Mouse (Mus musculus): Measurements from ENCODE around the gene Eaf1. TPM values are rescaled to one million over a fixed set of nuclear protein-coding genes. Genes with fewer than 3 reads are reported as not detected.
"Not testable (repeated sequence)": the region's sequence is repeated elsewhere in the genome, so short reads cannot be mapped to it uniquely, and the experiment has no call there.

Eaf1 gene
- polyA plus RNA-seq (2014; fragmentation: Nextera tagmentation; extraction: Ambion mirVana): 9.7 and 10.1 TPM in 2 replicates

- H3K27me3 ChIP-seq (replicated peaks; ENCODE audit: control insufficient read depth, insufficient read depth, low read length): no peaks in the 10 kb centered on the region
- H3K4me2 ChIP-seq (ENCODE audit: low read length): peak within 1 kb of the TSS; percentile 97
- H3K36me3 ChIP-seq (ENCODE audit: control insufficient read depth, insufficient read depth, low read length): peaks cover 35% of the 10 kb centered on the region
- WGBS: 2% methylated on average over 37 of the region's 37 CpGs
- peak within 1 kb of the TSS; percentile 82 for H3K27ac ChIP-seq (ENCODE audit: low read depth, low read length)
- peaks cover 18% of the 10 kb centered on the region for H3K4me1 ChIP-seq (ENCODE audit: control insufficient read depth, insufficient read depth, low read length)
- H3K9me3 ChIP-seq (replicated peaks; ENCODE audit: control insufficient read depth, low read length): no peaks in the 10 kb centered on the region
- DNase-seq (ENCODE audit: low spot score): peak; percentile 17
- H3K9ac ChIP-seq (ENCODE audit: low read length): peak within 1 kb of the TSS; percentile 91
- H3K4me3 ChIP-seq (ENCODE audit: low read depth, low read length): peak within 1 kb of the TSS; percentile 87
- no peak; the same call in 1 of the 2 replicates for ATAC-seq
These were observed at the start of gene Eaf1 for GRCm38 (mm10) chr14:31494349-31494974. TSS of gene Eaf1 (plus strand) at chr14:31494399.

DNA sequence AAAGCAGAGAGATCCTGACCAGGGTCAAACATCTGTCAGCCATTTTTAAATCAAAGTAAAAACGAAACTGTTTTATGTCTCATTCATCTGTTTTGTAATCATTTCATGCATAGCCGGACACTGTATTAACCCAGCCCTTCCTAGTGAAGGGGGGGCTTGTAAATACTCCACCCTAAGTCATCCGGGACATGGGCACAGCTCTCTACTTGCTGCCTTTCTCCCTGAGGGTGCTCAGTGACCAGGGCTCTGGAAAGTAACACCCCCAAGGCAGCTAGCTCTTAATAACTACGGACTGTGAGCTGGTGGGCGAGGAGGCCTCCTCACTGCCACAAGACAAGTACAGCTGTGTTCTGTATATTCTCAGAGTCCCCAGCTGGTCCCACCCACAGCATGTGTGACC, 45.2 kb upstream of the Eaf1 start:
- H3K27me3 ChIP-seq (replicated peaks; ENCODE audit: control insufficient read depth, insufficient read depth, low read length): no peaks in the 10 kb centered on the region
- DNase-seq (ENCODE audit: low spot score) (no peak), ATAC-seq (no peak)
- 76% methylated on average over 5 of the region's 5 CpGs for WGBS
- H3K4me2 ChIP-seq (ENCODE audit: low read length): no peak overlapping the region
- H3K36me3 ChIP-seq (ENCODE audit: control insufficient read depth, insufficient read depth, low read length): no peaks in the 10 kb centered on the region
- no peak overlapping the region for H3K4me3 ChIP-seq (ENCODE audit: low read depth, low read length)
- no peaks in the 10 kb centered on the region for H3K4me1 ChIP-seq (ENCODE audit: control insufficient read depth, insufficient read depth, low read length)
- H3K9me3 ChIP-seq (replicated peaks; ENCODE audit: control insufficient read depth, low read length): no peaks in the 10 kb centered on the region
- H3K9ac ChIP-seq (ENCODE audit: low read length): no peak overlapping the region
- no peak overlapping the region for H3K27ac ChIP-seq (ENCODE audit: low read depth, low read length)

DNA sequence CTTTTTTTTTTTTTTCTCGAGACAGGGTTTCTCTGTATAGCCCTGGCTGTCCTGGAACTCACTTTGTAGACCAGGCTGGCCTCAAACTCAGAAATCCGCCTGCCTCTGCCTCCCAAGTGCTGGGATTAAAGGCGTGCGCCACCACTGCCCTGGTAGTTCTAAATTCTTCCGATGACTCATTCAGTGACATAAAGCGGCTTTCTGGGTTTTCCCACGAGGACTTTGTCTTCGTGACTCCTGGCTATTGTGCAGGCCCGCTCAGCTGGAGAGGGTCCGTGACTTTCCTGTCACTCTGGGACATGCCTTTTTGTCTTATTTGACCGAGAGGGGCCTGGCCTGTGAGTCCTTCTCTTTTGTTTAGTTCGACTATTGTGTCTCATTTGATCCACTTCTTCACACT, 40.3 kb upstream of the Eaf1 start:
- not testable (repeated sequence) for ATAC-seq; H3K36me3 ChIP-seq (ENCODE audit: control insufficient read depth, insufficient read depth, low read length); H3K4me1 ChIP-seq (ENCODE audit: control insufficient read depth, insufficient read depth, low read length); H3K9me3 ChIP-seq (replicated peaks; ENCODE audit: control insufficient read depth, low read length); H3K4me3 ChIP-seq (ENCODE audit: low read depth, low read length); H3K4me2 ChIP-seq (ENCODE audit: low read length); H3K27ac ChIP-seq (ENCODE audit: low read depth, low read length); H3K27me3 ChIP-seq (replicated peaks; ENCODE audit: control insufficient read depth, insufficient read depth, low read length); H3K9ac ChIP-seq (ENCODE audit: low read length); DNase-seq (ENCODE audit: low spot score)
- WGBS: 70% methylated on average over 11 of the region's 12 CpGs

- Histone ChIP-seq H3K4me2 (ENCODE audit: low read length) (no peak overlapping the region), H3K4me3 (ENCODE audit: low read depth, low read length) (no peak overlapping the region), H3K27ac (ENCODE audit: low read depth, low read length) (no peak overlapping the region), H3K9ac (ENCODE audit: low read length) (no peak overlapping the region), H3K9me3 (replicated peaks; ENCODE audit: control insufficient read depth, low read length) (no peaks in the 10 kb centered on the region), H3K27me3 (replicated peaks; ENCODE audit: control insufficient read depth, insufficient read depth, low read length) (no peaks in the 10 kb centered on the region), H3K36me3 (ENCODE audit: control insufficient read depth, insufficient read depth, low read length) (no peaks in the 10 kb centered on the region), H3K4me1 (ENCODE audit: control insufficient read depth, insufficient read depth, low read length) (no peaks in the 10 kb centered on the region)
- 87% methylated on average over 8 of the region's 8 CpGs for WGBS
- no peak for ATAC-seq
- DNase-seq (ENCODE audit: low spot score): no peak
These were observed 39.2 kb upstream of the Eaf1 start for GRCm38 (mm10) chr14:31454849-31455566.

GRCm38 (mm10) chr14:31456064-31456721, 38.0 kb upstream of the Eaf1 start:
- Histone ChIP-seq H3K4me3 (ENCODE audit: low read depth, low read length) (no peak overlapping the region), H3K27me3 (replicated peaks; ENCODE audit: control insufficient read depth, insufficient read depth, low read length) (no peaks in the 10 kb centered on the region), H3K9me3 (replicated peaks; ENCODE audit: control insufficient read depth, low read length) (no peaks in the 10 kb centered on the region), H3K36me3 (ENCODE audit: control insufficient read depth, insufficient read depth, low read length) (no peaks in the 10 kb centered on the region), H3K4me1 (ENCODE audit: control insufficient read depth, insufficient read depth, low read length) (no peaks in the 10 kb centered on the region), H3K4me2 (ENCODE audit: low read length) (no peak overlapping the region), H3K9ac (ENCODE audit: low read length) (no peak overlapping the region), H3K27ac (ENCODE audit: low read depth, low read length) (peak overlapping the region; percentile 33; the same call in 1 of the 2 replicates)
- ATAC-seq (peak; percentile 81), DNase-seq (ENCODE audit: low spot score) (peak; percentile 55)
- WGBS: 70% methylated on average over 6 of the region's 6 CpGs

DNA sequence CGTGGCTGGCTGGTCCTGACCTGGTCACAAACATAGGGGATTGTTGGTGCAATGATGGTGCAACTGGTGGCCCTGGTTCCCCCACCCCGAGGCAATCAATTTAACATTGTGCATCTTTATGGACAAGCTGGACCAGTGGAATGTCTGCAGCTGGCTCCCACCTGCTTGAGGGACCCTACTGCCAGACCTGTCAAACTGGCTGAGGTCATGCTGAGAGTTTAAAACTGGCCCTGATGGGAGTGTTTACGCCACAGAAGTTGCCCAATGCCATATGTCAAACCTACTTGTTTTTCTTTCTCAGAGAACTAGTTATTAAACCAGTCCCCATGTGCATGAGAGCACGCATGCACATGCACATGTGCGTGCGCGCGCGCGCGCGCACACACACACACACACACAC, 36.2 kb upstream of the Eaf1 start:
- ATAC-seq: no peak

GRCm38 (mm10) chr14:31462226-31462625, 32.0 kb upstream of the Eaf1 start:
- H3K27me3 ChIP-seq (replicated peaks; ENCODE audit: control insufficient read depth, insufficient read depth, low read length); H3K4me2 ChIP-seq (ENCODE audit: low read length); H3K9ac ChIP-seq (ENCODE audit: low read length); ATAC-seq; H3K4me1 ChIP-seq (ENCODE audit: control insufficient read depth, insufficient read depth, low read length); H3K27ac ChIP-seq (ENCODE audit: low read depth, low read length); H3K4me3 ChIP-seq (ENCODE audit: low read depth, low read length); H3K9me3 ChIP-seq (replicated peaks; ENCODE audit: control insufficient read depth, low read length); H3K36me3 ChIP-seq (ENCODE audit: control insufficient read depth, insufficient read depth, low read length); DNase-seq (ENCODE audit: low spot score): not testable (repeated sequence)
- WGBS: 75% methylated on average over 5 of the region's 5 CpGs

More for the DNA sequence above, 36.2 kb upstream of the Eaf1 start:
- H3K9me3 ChIP-seq (replicated peaks; ENCODE audit: control insufficient read depth, low read length): no peaks in the 10 kb centered on the region
- no peaks in the 10 kb centered on the region for H3K36me3 ChIP-seq (ENCODE audit: control insufficient read depth, insufficient read depth, low read length)
- no peak overlapping the region for H3K4me3 ChIP-seq (ENCODE audit: low read depth, low read length)
- no peak overlapping the region for H3K27ac ChIP-seq (ENCODE audit: low read depth, low read length)
- H3K27me3 ChIP-seq (replicated peaks; ENCODE audit: control insufficient read depth, insufficient read depth, low read length): no peaks in the 10 kb centered on the region
- no peak for DNase-seq (ENCODE audit: low spot score)
- no peak overlapping the region for H3K9ac ChIP-seq (ENCODE audit: low read length)
- no peak overlapping the region for H3K4me2 ChIP-seq (ENCODE audit: low read length)
- WGBS: 93% methylated on average over 12 of the region's 12 CpGs
- H3K4me1 ChIP-seq (ENCODE audit: control insufficient read depth, insufficient read depth, low read length): no peaks in the 10 kb centered on the region

- H3K9ac ChIP-seq (ENCODE audit: low read length): no peak overlapping the region
- H3K4me2 ChIP-seq (ENCODE audit: low read length): no peak overlapping the region
- no peak overlapping the region for H3K27ac ChIP-seq (ENCODE audit: low read depth, low read length)
- ATAC-seq: no peak
- DNase-seq (ENCODE audit: low spot score): no peak
- 72% methylated on average over 6 of the region's 6 CpGs for WGBS
- no peak overlapping the region for H3K4me3 ChIP-seq (ENCODE audit: low read depth, low read length)
- H3K4me1 ChIP-seq (ENCODE audit: control insufficient read depth, insufficient read depth, low read length): no peaks in the 10 kb centered on the region
- H3K36me3 ChIP-seq (ENCODE audit: control insufficient read depth, insufficient read depth, low read length): no peaks in the 10 kb centered on the region
- no peaks in the 10 kb centered on the region for H3K27me3 ChIP-seq (replicated peaks; ENCODE audit: control insufficient read depth, insufficient read depth, low read length)
- no peaks in the 10 kb centered on the region for H3K9me3 ChIP-seq (replicated peaks; ENCODE audit: control insufficient read depth, low read length)
These were observed 31.3 kb upstream of the Eaf1 start for GRCm38 (mm10) chr14:31462886-31463285.

DNA sequence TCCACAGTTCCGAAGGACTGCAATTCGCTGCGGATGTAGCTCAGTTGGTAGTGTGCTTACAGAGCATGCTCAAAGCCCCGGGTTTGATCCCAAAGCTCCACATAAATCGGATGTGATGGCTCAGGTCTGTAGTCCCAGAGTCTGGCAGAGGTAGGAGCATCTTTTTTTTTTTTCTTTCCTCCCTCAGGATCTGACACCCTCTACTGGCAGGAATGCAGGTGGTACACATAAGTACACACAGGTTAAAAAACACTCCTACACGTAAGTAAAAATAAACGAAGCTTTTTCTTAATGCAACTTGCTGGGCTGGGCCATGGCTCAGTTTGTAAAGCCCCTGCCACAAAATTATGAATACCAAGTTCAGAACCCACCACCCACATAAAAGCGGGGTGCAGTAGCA, 30.0 kb upstream of the Eaf1 start:
- 57% methylated on average over 8 of the region's 8 CpGs for WGBS

More for the DNA sequence above, 30.0 kb upstream of the Eaf1 start:
- Histone ChIP-seq H3K27me3 (replicated peaks; ENCODE audit: control insufficient read depth, insufficient read depth, low read length) (no peaks in the 10 kb centered on the region), H3K9me3 (replicated peaks; ENCODE audit: control insufficient read depth, low read length) (no peaks in the 10 kb centered on the region), H3K4me3 (ENCODE audit: low read depth, low read length) (no peak overlapping the region), H3K36me3 (ENCODE audit: control insufficient read depth, insufficient read depth, low read length) (no peaks in the 10 kb centered on the region), H3K4me2 (ENCODE audit: low read length) (no peak overlapping the region), H3K4me1 (ENCODE audit: control insufficient read depth, insufficient read depth, low read length) (no peaks in the 10 kb centered on the region), H3K27ac (ENCODE audit: low read depth, low read length) (no peak overlapping the region), H3K9ac (ENCODE audit: low read length) (no peak overlapping the region)
- peak; percentile 19 for DNase-seq (ENCODE audit: low spot score)
- no peak for ATAC-seq
